Mouse (Mus musculus): ENCODE data around the gene Numb. TPM values are rescaled to one million over a fixed set of nuclear protein-coding genes. Genes with fewer than 3 reads are reported as not detected.

Numb gene
- total RNA-seq, 1 experiment from 2014 or later: 29.7 TPM

- peak; percentile 29 to 47; a peak in 1 of 4 replicates for ATAC-seq (replicated peaks in 1 of 2; ENCODE audit: insufficient read depth in 1 of 2, low FRiP score in 2 of 2, low TSS enrichment in 1 of 2, low read depth in 1 of 2, poor library complexity in 2 of 2, severe bottlenecking in 2 of 2)
These were observed 151.1 kb downstream of the Numb start for GRCm38 (mm10) chr12:83770418-83771256.

GRCm38 (mm10) chr12:83768235-83768899, 153.4 kb downstream of the Numb start:
- ATAC-seq (replicated peaks in 1 of 2; ENCODE audit: insufficient read depth in 1 of 2, low FRiP score in 2 of 2, low TSS enrichment in 1 of 2, low read depth in 1 of 2, poor library complexity in 2 of 2, severe bottlenecking in 2 of 2): no peak

- no peak for ATAC-seq (replicated peaks in 1 of 2; ENCODE audit: insufficient read depth in 1 of 2, low FRiP score in 2 of 2, low TSS enrichment in 1 of 2, low read depth in 1 of 2, poor library complexity in 2 of 2, severe bottlenecking in 2 of 2)
These were observed 153.9 kb downstream of the Numb start for GRCm38 (mm10) chr12:83767833-83768232.

- no peak for ATAC-seq (replicated peaks in 1 of 2; ENCODE audit: insufficient read depth in 1 of 2, low FRiP score in 2 of 2, low TSS enrichment in 1 of 2, low read depth in 1 of 2, poor library complexity in 2 of 2, severe bottlenecking in 2 of 2)
These were observed 155.7 kb downstream of the Numb start for GRCm38 (mm10) chr12:83765965-83766603.

GRCm38 (mm10) chr12:83764519-83764918, 157.2 kb downstream of the Numb start:
- no peak for ATAC-seq (replicated peaks in 1 of 2; ENCODE audit: insufficient read depth in 1 of 2, low FRiP score in 2 of 2, low TSS enrichment in 1 of 2, low read depth in 1 of 2, poor library complexity in 2 of 2, severe bottlenecking in 2 of 2)

- no peak for ATAC-seq (replicated peaks in 1 of 2; ENCODE audit: insufficient read depth in 1 of 2, low FRiP score in 2 of 2, low TSS enrichment in 1 of 2, low read depth in 1 of 2, poor library complexity in 2 of 2, severe bottlenecking in 2 of 2)
These were observed 157.7 kb downstream of the Numb start for GRCm38 (mm10) chr12:83764044-83764365.

GRCm38 (mm10) chr12:83763311-83764043, 158.3 kb downstream of the Numb start, which contains the start of gene Papln:
Papln (plus strand) TSS chr12:83763634.
- no peak; a peak in 1 of 4 replicates for ATAC-seq (replicated peaks in 1 of 2; ENCODE audit: insufficient read depth in 1 of 2, low FRiP score in 2 of 2, low TSS enrichment in 1 of 2, low read depth in 1 of 2, poor library complexity in 2 of 2, severe bottlenecking in 2 of 2)

GRCm38 (mm10) chr12:83762706-83763105, 159.0 kb downstream of the Numb start:
- ATAC-seq (replicated peaks in 1 of 2; ENCODE audit: insufficient read depth in 1 of 2, low FRiP score in 2 of 2, low TSS enrichment in 1 of 2, low read depth in 1 of 2, poor library complexity in 2 of 2, severe bottlenecking in 2 of 2): peak; percentile 77 to 91

- no peak for ATAC-seq (replicated peaks in 1 of 2; ENCODE audit: insufficient read depth in 1 of 2, low FRiP score in 2 of 2, low TSS enrichment in 1 of 2, low read depth in 1 of 2, poor library complexity in 2 of 2, severe bottlenecking in 2 of 2)
These were observed 161.5 kb downstream of the Numb start for GRCm38 (mm10) chr12:83760201-83760600.

GRCm38 (mm10) chr12:83758735-83759134, 163.0 kb downstream of the Numb start:
- ATAC-seq (replicated peaks in 1 of 2; ENCODE audit: insufficient read depth in 1 of 2, low FRiP score in 2 of 2, low TSS enrichment in 1 of 2, low read depth in 1 of 2, poor library complexity in 2 of 2, severe bottlenecking in 2 of 2): no peak

GRCm38 (mm10) chr12:83752495-83752894, 169.2 kb downstream of the Numb start:
- no peak for ATAC-seq (replicated peaks in 1 of 2; ENCODE audit: insufficient read depth in 1 of 2, low FRiP score in 2 of 2, low TSS enrichment in 1 of 2, low read depth in 1 of 2, poor library complexity in 2 of 2, severe bottlenecking in 2 of 2)

GRCm38 (mm10) chr12:83749186-83749585, 172.5 kb downstream of the Numb start:
- no peak for ATAC-seq (replicated peaks in 1 of 2; ENCODE audit: insufficient read depth in 1 of 2, low FRiP score in 2 of 2, low TSS enrichment in 1 of 2, low read depth in 1 of 2, poor library complexity in 2 of 2, severe bottlenecking in 2 of 2)

Other genes with a start within 250 kb of the Numb start
- gene Psen1, start 233.8 kb downstream of the Numb start, total RNA-seq (2017): 47.2 and 51.2 TPM in 2 replicates
- not detected in 2 replicates for gene Papln, start 158.3 kb downstream of the Numb start, total RNA-seq (2017)
- gene Riox1, start 28.7 kb upstream of the Numb start, total RNA-seq (2017): 12.8 and 14.8 TPM in 2 replicates
- gene Heatr4, start 62.9 kb upstream of the Numb start, total RNA-seq (2017): not detected in 2 replicates
- 23.0 and 25.0 TPM in 2 replicates for gene Acot2, start 65.9 kb upstream of the Numb start, total RNA-seq (2017)
- gene Acot1, start 87.6 kb upstream of the Numb start, total RNA-seq (2017): 39.0 and 44.3 TPM in 2 replicates
- 0.30 and 0.69 TPM in 2 replicates for gene Acot4, start 116.4 kb upstream of the Numb start, total RNA-seq (2017)
- gene Gm49366, start 117.0 kb upstream of the Numb start, total RNA-seq (2017): not detected in 2 replicates
- not detected in 2 replicates for gene Acot3, start 130.2 kb upstream of the Numb start, total RNA-seq (2017)
- gene Acot5, start 147.4 kb upstream of the Numb start, total RNA-seq (2017): not detected in 2 replicates
- 2.8 and 3.4 TPM in 2 replicates for gene Acot6, start 178.7 kb upstream of the Numb start, total RNA-seq (2017)
- gene Dnal1, start 192.4 kb upstream of the Numb start, total RNA-seq (2017): 2.9 and 3.7 TPM in 2 replicates
- 0.94 and 2.0 TPM in 2 replicates for gene Pnma1, start 226.6 kb upstream of the Numb start, total RNA-seq (2017)

Data from hematopoietic stem cell, adult 5-6 weeks (primary cell).